Mouse (Mus musculus) brain, embryonic 14.5 days (tissue): ENCODE results near the gene Ost4.

Experiments used
- CTCF ChIP-seq: fragments of 200-500 bp; IDR thresholded peaks from 2 replicates; pipeline ENCODE4 v1.5.1; 2012; ENCODE audit warnings: inconsistent platforms, mild to moderate bottlenecking, moderate library complexity, borderline replicate concordance; ENCODE audit not compliant: insufficient read depth, insufficient read length; ENCODE audit errors: extremely low read depth
- POLR2A ChIP-seq: fragments of 200-500 bp; IDR thresholded peaks from 2 replicates; pipeline ENCODE4 v1.6.1; 2012; ENCODE audit warnings: mild to moderate bottlenecking, inconsistent platforms, borderline replicate concordance; ENCODE audit not compliant: poor library complexity, insufficient read depth, insufficient read length, severe bottlenecking; ENCODE audit errors: extremely low read depth

DNA sequence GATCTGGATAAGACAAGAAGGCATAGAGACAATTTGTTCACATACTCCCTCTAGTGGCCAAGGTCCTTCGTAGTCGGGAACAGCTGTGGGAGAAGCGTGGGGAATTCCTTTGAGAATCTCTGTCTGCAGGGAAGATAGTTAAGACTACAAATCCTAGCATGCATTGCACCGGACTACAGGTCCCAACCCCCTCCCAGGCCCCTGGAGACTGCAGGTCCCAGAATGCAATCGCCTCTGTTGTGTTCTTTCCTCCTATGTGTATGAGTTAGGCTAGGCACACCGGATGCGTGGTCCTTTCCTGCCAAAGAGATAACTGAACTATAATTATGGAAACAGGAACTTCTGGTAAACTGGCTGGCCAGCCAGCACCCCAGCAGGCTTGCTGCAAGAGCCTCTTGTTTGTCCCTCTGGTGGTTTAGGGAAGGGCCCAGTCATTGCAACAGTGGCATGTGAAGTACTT lies 8.4 kb upstream of the Ost4 start:
- TF ChIP-seq POLR2A (no peak), CTCF (peak; percentile 85; the same call in 1 of the 2 replicates)
